Mouse (Mus musculus) splenic B cell, adult 2 months (primary cell): ENCODE measurements around the gene Sox2.

ENCODE experiments used
- DNase-seq: peaks from one replicate; pipeline ENCODE4 v3.0.0-alpha.2; 2011; ENCODE audit warnings: low read depth, low spot score
- H3K27me3 ChIP-seq: 2 replicates; pipeline ENCODE4 v1.6.1; 2012; ENCODE audit warnings: mild to moderate bottlenecking, low read length, moderate library complexity, mixed read lengths; ENCODE audit not compliant: control insufficient read depth, poor library complexity, insufficient read depth, severe bottlenecking
- H3K36me3 ChIP-seq: 2 replicates; pipeline ENCODE4 v1.6.1; 2012; ENCODE audit warnings: mild to moderate bottlenecking, low read length, moderate library complexity, mixed read lengths; ENCODE audit not compliant: control insufficient read depth, poor library complexity, insufficient read depth, severe bottlenecking

The Sox2 gene

GRCm38 (mm10) chr3:34649726-34650620 lies at the start of gene Sox2:
Gene Sox2, plus strand, starts transcription at chr3:34650405.
- no peak for DNase-seq
- H3K36me3 ChIP-seq = no peaks in the 10 kb centered on the region
- H3K27me3 ChIP-seq = no peaks in the 10 kb centered on the region; the same call in 1 of the 2 replicates

GRCm38 (mm10) chr3:34601116-34601515 lies 49.1 kb upstream of the Sox2 start:
- no peaks in the 10 kb centered on the region for H3K27me3 ChIP-seq
- no peaks in the 10 kb centered on the region for H3K36me3 ChIP-seq
- DNase-seq = no peak

- Histone ChIP-seq H3K27me3 (no peaks in the 10 kb centered on the region), H3K36me3 (no peaks in the 10 kb centered on the region)
- no peak for DNase-seq
Measured at GRCm38 (mm10) chr3:34614107-34614506, 36.1 kb upstream of the Sox2 start.

- no peak for DNase-seq
- H3K27me3 ChIP-seq = no peaks in the 10 kb centered on the region
Measured at GRCm38 (mm10) chr3:34615526-34615925, 34.7 kb upstream of the Sox2 start.

GRCm38 (mm10) chr3:34618934-34619333 lies 31.3 kb upstream of the Sox2 start:
- Histone ChIP-seq H3K36me3 (no peaks in the 10 kb centered on the region), H3K27me3 (no peaks in the 10 kb centered on the region)
- no peak for DNase-seq

More at GRCm38 (mm10) chr3:34615526-34615925, 34.7 kb upstream of the Sox2 start:
- H3K36me3 ChIP-seq = no peaks in the 10 kb centered on the region

- no peaks in the 10 kb centered on the region for H3K27me3 ChIP-seq
- no peaks in the 10 kb centered on the region for H3K36me3 ChIP-seq
- no peak for DNase-seq
Measured at GRCm38 (mm10) chr3:34620121-34620520, 30.1 kb upstream of the Sox2 start.

- no peaks in the 10 kb centered on the region for H3K36me3 ChIP-seq
- H3K27me3 ChIP-seq = no peaks in the 10 kb centered on the region
- DNase-seq = no peak
Measured at GRCm38 (mm10) chr3:34624721-34625270, 25.4 kb upstream of the Sox2 start.

GRCm38 (mm10) chr3:34626521-34626920 lies 23.7 kb upstream of the Sox2 start:
- Histone ChIP-seq H3K36me3 (no peaks in the 10 kb centered on the region), H3K27me3 (no peaks in the 10 kb centered on the region)
- no peak for DNase-seq

GRCm38 (mm10) chr3:34630031-34630430 lies 20.2 kb upstream of the Sox2 start:
- no peaks in the 10 kb centered on the region for H3K27me3 ChIP-seq
- no peak for DNase-seq
- H3K36me3 ChIP-seq = no peaks in the 10 kb centered on the region

GRCm38 (mm10) chr3:34630736-34631135 lies 19.5 kb upstream of the Sox2 start:
- H3K36me3 ChIP-seq = no peaks in the 10 kb centered on the region
- no peak for DNase-seq
- H3K27me3 ChIP-seq = no peaks in the 10 kb centered on the region

GRCm38 (mm10) chr3:34636958-34637357 lies 13.2 kb upstream of the Sox2 start:
- no peak for DNase-seq
- H3K36me3 ChIP-seq = no peaks in the 10 kb centered on the region
- no peaks in the 10 kb centered on the region; the same call in 1 of the 2 replicates for H3K27me3 ChIP-seq

GRCm38 (mm10) chr3:34637481-34637880 lies 12.7 kb upstream of the Sox2 start:
- no peaks in the 10 kb centered on the region; the same call in 1 of the 2 replicates for H3K27me3 ChIP-seq
- DNase-seq = no peak
- no peaks in the 10 kb centered on the region for H3K36me3 ChIP-seq

GRCm38 (mm10) chr3:34637926-34638325 lies 12.3 kb upstream of the Sox2 start:
- DNase-seq = no peak
- Histone ChIP-seq H3K27me3 (no peaks in the 10 kb centered on the region; the same call in 1 of the 2 replicates), H3K36me3 (no peaks in the 10 kb centered on the region)

- no peaks in the 10 kb centered on the region; the same call in 1 of the 2 replicates for H3K27me3 ChIP-seq
- DNase-seq = no peak
- no peaks in the 10 kb centered on the region for H3K36me3 ChIP-seq
Measured at GRCm38 (mm10) chr3:34638344-34638743, 11.9 kb upstream of the Sox2 start.
